Mouse (Mus musculus): ENCODE measurements around the gene Smim11.
A peak's percentile ranks its signal among the peaks of the same experiment; 100 is the strongest.

The Smim11 gene

DNA sequence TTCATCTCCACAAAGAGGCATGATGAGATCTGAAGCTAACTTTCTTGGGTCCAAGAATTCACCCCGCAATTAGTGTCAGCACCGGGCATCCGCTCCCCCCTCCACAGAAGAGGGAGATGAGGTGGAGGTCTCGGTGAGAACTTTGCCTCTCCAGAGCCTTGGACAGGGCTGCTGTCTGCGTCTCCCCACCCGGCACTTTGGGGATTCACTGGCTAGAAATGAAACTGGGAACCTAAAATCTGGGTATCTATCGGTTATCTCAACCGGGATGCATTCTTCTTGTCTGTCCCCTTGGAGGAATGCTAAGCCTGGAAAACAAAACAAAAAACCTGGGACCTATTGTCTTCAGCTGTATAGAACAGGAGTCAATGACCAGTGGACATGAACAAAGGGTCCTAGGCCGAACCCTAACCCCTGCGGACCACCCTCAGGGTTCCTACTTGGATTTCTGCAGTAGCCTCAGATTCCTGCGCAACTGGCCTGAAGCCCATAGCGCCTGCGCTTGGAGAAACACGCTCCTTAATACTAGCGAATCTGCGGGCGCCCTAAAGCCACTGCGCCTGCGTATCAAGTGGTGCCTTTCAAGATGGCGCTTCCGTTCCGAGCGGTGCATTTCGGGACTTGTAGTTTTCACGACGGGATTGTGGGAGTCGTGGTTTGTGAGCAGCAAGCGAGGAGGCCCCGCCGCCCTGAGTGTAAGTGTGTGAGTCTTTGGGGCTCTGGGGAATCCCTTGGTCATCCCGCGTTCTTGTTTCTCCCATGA is at the start of gene Smim11:
Smim11 (plus strand) TSS at position 638 of the 763 bp plus-strand sequence.
- DNase-seq = peak; percentile 99

DNA sequence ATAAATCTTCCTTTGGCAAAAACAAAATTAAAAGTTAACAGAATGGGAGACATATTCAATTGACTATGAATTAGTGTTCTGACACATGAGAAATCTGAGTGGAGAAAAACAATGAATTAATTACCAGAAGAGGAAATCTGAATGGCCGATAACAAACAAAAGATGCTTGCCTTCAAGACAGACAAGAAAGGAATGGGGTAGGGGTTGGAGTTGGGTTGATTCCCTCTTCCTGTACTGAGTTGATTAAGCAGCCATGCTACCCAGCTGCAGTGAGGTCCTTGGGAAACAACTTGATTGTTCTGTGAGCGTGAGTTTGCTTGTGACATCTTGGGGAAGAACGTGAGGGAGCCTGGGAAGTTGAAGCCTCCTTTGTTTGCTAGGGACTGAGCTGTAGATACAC is 46.8 kb upstream of the Smim11 start:
- no peak for DNase-seq

DNA sequence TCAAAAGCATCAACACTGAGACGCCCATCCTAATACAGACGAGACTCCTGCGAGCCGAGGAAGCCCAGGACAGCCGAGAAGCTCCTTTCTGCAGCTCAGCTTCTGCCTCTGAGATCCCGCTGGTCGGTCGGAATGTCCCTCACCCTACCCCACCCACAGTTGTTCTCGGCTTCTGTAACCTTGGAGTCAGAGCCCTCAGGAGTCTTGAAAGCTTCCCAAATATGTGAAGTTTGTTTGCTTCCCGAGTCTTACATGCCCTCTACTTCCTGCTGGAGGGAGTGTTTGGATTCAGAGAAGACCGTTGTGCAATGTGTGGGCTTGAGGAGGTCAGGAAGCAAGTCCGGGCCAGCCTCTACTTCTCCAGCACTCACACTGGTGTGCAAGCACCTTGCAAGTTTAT is 33.2 kb upstream of the Smim11 start:
- peak; percentile 87 for DNase-seq

DNA sequence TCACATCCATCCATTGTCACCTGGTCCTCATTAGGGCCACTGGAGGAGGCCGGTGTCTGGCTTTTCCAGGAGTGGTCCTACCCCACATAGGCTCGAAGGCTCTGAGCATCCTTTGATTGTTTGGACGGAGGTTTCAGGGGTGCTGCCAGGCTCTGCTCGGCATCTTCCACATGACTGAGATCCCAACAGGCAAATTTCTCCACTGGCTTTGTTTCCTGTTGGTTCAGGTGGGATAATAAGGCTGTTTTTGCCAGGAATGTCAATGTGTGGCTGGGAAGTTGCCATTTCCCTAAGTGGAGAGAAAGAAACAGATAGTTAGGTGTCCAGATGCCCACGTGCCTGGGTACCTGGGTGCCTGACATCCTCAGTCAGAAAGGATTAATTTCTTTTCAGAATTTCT is 26.6 kb upstream of the Smim11 start:
- DNase-seq = no peak

DNA sequence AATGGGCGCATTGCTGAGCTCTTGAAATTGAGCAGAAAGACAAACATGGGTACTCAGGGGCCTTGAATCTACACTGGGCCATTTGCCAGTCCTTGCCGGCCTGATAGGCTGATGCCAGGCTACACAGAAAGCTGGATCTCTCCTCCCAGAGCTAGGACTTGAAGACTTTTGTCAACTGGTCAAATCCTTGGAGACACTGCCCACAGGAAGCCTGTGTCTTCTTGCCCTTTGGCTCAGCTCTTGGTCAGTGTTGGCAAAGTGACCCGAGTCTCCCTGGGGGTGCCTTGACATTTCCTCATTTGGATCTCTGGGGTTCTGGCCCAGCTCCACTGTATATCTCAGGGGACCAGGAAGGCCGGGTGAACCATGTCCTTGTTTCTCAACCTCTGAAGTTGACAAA is 25.6 kb upstream of the Smim11 start:
- DNase-seq = peak; percentile 67

DNA sequence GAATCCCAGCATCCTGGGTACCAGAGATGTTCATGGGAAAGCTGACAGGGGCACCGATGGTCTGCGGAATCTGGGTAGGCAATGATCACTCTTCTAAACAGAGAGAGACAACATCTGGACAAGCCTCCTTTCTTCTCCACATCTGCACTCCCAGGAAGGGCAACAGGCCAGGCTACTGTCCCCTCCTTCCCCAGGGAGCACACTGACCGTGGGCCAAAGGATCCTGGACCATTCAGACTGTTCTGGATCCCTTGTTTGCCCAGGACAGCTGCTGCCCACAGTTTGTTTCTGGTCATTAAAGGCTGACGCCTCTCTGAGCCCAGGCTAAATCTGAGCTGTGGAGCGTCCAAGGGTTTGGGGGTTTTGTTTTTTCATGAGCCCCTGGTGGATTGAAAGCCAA is 18.4 kb upstream of the Smim11 start:
- no peak for DNase-seq

DNA sequence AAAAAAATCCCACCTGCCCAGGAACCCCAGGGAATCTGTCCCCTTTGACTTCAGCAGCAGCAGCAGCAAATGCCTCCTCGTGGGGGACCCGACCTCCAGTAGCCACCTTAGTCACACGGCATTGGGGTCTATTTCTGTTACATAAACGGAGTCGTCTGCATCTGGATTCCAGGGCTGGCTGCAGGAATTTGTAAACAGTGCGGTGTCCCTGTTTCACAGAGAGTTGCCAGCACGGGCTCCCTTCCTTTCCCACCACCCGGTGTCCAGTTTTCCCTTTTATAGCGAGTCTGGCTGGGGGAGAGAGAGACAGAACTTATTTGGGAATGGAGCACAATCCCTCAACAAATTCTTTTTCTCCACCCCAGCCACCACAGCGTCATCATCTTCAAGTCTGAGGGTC is 16.0 kb upstream of the Smim11 start:
- DNase-seq = no peak

DNA sequence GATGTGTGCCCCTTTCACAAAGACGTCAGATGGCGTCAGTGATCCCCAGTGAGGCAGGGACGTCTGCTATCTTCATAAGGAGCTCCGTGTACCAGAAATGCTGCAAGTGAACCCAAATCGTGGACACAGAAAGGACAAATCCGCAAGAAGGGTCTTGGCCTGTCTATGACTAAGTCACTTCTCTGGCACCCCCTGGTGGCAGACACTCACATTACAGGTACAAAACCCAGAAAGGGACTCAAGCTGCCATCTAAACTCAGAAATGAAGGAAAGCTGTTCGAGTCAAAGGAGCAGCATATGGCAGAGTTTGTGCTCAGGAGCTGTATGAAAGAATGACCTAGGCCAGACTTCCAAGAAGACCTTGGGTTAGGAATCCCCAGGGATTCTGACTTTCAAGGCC is 14.5 kb upstream of the Smim11 start:
- DNase-seq = peak; percentile 91

DNA sequence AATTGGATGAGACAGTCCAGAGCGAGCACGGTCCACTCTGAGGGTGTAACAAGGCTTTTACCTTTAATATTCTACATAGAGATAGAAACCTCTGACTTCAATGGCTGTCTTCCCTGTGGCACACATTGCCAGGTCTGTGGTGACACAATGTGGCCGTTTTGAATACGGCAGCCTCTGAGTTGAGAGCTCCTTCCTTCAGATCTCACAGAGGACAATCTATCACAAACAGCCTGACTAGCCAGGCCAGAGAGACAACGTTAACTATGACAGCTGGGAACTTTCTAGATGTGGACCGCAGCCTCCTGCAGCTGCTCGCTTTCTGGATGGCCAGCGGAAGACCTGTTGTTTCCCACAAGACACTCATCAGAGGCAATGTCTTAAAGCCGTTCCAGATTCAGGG is 12.3 kb upstream of the Smim11 start:
- DNase-seq = no peak

DNA sequence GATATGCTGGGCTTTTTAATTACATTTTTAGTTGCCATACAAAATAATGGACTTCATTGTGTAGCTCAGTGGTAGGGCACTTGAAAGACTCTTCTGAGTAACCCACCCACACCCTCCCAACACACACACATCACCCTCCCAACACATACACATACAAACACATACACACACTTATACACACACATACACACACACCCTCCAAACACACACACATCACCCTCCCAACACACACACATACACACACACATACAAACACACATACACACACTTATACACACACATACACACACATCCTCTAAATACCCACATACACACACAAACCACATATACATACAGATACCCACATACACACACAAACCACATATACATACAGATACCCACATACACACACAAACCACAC is 11.0 kb upstream of the Smim11 start:
- no peak for DNase-seq

DNA sequence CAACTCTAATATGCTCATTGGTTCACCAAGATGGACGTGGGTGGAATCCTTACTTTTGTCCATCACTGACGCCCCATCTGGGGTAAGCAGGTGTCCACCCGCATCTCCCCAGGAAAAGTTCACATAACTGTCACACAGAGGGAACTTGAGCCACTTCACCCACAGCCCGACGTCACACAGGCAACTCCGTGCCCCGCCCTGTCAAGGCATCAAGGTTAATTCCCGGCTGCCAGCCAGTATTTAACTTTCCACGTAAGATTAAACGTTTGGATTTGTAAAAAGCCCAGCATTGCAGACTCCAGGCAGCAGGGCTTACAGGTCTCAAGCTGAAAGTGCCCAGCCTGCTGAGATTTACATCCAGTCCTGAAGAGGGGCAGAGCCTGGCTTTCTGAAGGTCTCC is 9.0 kb upstream of the Smim11 start, which contains the start of gene Kcne2:
Kcne2 (plus strand) TSS at position 289 of the 400 bp plus-strand sequence.
- peak; percentile 62 for DNase-seq

DNA sequence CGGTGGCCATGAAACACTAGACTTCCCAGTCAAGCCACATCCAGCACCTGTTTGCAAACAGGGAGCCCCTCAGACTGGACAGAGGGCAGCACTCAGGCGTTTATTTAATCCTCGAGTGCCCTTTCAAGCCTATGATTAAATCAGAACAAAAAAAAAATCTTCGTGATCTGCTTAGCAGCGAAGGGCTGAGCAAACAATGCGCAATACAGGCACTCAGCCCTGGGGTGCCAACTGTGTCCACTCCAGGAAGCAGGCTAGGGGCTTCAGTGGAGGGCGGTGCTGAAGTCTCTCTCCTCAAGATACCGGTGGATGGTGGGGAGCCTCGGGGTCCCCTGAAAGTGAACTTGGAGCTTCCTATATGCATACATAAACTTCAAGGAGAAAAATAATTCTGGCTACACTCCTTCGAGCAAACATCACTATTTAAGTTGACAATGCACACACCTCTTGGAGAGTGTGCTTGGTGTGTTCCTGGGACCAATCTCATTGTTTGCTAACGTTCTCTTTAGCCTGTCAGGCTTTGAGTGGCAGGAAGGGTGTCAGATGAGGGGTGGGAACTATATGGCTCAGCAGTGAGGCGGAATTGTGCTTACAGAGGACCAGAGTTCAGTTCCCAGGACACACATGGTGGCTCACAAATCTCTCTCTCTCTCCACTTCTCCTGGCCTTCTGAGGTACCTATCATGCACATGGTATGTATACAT is 6.7 kb upstream of the Smim11 start:
- DNase-seq = peak; percentile 70

DNA sequence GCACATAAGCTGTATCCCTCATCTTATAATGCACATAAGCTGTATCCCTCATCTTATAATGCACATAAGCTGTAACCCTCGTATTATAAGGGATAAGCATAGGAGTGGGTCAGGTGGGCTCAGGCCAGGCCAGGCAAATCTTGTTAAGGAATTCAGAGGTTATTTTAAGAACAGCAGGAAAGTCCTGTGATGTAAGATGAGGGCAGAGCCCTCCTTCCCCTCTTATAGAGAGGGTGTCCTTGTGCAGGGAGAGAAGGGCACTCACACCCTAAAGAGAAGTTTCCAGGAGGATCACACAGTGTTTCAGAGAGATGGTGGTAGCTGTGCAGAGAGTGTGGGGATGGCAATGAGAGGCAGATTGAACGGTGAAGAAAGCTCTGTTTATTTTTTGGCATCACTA is 5.8 kb upstream of the Smim11 start:
- no peak for DNase-seq

DNA sequence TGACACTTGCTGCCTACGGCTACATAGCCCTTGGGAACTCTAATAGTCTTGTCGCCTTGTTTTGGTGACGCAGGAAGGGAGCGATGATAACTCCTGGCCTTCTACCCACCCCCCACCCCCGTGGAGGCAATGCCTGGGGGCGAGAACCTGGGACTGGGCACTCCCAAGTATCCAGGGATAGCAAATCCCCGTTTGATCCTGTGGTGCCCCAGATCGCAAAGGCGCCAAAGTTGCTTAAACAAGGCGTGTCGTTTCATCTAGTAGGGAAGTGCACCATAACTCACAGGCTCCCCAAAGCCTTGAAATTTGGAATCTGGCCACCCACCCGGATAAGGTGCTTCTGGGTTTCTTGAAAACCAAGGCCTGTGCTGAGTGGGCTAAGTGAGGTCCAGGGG is 323 bp downstream of the Smim11 start:
- DNase-seq = peak; percentile 35

DNA sequence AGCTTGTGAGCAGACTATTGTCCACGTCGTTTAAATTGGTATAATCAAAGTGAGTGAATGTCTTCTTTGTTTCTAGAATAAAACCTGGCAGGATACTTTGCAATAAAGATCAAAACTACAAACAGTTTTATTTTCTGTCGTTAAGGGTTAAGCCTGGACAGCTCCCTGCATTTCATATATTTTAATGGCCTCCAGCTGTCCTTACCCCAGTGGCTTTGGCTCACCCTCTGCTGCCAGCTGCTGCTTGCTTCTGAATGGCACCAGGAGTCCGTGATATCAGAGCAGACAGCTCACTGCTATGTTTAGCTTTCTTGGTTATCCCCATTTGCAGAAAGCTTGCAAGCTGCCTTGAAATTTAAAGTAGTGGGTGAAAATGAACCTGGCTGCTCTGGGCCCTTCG is 903 bp downstream of the Smim11 start:
- no peak for DNase-seq

DNA sequence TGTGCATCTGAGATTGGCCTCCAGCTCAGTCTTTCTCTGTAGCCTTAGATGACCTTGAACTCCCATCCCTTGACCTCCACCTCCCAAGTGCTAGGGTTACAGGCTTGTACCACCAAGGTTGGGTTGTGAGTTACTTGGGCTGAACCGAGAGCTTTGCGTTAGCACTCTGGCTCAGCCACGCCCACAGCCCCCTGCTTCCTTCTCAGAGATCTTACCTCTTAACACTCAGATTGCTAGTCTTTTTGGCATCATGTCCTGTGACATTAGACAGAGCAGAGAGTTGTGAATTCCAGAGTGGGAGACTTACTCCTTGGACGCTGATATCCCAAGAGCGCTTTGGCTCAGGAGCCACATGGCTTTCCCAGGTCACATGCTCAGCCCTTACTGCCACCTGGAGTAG is 1.4 kb downstream of the Smim11 start:
- no peak for DNase-seq

DNA sequence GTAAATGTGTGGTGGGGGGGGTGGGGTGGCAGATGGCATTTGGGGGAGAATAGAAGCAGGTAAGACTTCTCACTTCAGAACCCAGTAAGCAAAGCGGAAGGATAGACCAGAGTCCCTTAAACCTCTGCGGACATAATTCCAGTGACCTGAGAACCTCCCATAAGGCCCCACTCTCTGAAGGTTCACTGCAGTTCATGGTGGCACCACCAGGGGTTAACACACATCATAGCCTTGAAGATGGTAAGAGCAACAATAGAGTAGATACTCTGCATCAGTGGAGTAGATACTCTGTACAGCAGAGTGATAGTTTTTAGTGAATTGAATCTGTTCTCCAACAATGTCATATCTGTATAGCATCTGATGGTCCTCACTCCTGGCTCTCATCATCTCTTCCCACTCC is 4.4 kb downstream of the Smim11 start:
- no peak for DNase-seq

DNA sequence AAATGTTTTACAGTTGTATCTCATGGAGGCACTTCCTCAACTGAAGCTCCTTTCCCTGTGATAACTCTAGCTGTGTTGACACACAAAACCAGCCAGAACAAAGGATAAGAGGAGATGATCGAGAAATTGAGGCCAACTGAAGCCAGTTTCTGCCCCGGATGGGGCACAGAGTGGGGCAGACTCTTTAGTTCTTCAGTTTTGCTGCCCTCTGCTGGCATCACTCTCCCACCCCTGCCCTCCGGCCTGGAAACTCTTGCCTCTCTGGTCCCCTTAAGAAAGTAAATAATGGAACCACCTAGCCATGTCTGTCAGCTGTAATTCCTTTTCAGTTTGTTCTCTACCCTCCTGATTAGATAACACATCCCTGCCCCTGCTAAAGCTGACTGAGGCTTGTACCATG is 6.9 kb downstream of the Smim11 start:
- no peak for DNase-seq

DNA sequence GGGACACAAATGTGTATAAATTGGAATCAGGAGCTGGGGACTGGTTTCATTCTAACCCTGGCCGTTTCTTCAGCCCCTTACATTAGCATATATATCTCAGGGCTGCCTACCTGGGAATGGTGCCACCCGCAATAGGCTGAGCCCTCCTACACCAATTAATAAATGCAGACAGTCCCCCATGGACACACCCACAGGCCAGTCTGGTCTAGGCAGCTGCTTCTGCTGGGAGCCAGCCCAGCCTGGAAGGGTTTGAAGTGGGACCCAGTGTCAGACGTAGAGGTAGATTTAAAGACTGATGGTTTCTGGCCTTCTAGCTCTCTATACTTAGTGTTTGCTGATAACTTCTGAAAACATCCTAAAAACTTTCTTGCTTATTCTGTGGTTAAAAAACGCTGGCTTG is 8.0 kb downstream of the Smim11 start:
- no peak for DNase-seq

DNA sequence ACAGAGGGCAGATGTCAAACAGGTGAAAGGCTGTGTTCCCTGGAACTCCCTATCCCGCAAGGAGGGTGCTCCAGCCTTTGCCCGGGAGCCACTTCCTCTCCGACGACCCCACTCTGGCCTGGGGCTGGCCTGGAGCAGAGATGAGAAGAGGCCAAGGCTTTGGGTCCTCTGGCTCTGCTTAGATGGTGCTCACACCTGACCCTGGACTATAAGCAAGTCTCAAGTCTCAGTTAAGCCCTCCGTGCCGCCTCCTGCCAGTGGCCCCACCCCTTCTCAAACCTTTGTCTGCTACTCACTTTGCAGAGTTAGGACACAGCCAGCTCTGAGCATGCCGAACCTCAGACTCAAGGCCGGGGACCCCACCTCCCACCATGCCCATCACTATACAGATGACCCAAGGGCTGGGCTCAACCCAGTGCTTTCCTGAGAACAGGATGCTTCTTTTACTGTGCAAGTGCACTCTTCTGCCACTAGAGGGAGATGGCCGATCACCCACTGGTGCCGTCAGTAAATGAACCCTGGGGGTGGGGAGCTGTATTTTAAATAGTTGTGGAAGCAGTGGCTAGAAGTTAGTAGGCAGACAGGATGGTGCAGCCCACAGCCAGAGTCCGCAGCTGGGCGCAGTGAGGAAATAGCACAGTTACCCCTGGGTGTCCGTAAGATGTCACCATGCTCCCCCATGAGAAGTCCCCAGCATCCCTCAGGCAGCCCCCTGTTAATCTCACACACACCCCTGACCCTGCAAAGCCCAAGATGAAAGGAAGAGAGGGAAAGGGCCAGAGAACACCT is 13.1 kb downstream of the Smim11 start:
- peak; percentile 37 for DNase-seq

DNA sequence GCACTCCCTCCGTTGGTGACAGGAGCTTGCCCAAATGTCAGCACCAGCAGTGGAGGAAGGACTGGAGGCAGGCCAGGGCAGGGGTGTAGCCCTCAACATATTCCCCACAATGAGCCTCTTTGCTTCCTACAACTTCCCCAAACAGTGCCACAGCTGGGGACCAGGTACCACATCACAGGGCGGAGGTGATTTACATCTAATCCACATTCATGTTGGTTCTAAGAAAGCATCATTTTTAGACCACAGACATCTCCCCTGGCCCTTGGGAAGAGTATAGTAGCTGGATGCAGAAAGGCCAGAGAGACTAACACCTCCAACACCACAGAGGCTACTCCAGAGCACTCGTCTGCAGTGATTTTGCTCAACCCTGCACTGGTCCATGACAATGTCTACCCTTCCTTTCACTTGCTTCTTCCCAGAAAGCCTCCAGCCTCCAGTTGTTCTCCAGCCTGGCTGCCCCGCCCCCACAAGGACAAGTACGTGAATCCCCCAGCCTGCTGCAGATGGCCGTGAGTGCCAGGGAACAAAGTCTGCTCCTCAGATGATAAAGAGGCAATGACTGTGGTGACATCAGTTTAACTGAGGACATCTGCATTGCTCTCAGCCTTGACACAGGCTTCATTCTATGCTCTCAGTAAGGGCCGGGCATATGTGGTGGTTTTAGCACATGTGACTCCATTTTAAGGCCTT is 15.1 kb downstream of the Smim11 start:
- no peak for DNase-seq

DNA sequence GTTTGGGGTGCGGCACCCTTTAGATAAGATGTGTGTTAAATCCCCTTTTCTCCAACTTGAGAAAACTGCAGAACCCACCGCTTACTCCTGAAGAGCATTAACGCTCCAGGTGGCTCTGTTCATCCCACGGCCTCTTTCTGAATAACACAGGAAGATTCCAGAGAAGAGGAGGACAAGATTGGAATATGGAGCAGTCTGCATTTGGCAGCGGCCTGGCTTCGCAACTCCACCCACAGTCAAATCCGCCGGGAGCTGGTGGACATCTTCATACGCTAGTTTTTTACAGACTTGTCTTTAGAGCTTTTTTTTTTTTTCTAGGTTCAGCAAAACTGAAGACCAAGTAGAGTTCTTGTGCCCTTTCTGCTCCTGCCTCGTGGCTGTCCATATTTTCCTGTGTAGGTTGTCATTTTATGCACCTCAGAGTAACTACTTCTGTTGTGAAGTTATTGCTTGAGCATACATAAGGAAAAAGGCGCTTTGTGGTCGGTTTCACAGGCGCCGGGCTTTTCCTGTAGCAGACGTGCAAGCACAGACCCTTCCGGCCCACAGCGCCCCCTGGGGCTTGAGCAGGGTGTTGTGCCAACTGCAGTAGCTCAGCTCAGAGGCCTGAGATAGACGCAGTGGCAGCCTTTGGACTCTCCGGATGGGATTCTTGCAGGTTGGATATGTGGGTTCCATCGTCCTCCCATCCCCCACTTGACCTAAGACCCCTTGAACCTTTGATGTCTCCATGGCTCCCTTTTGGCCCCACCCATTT is 18.4 kb downstream of the Smim11 start:
- peak; percentile 66 for DNase-seq

All from lung, postnatal 36 days (tissue).